Mouse (Mus musculus) C2C12 (cell line): ENCODE measurements around the gene Rac2.

Experiments
- CEBPB ChIP-seq: IDR thresholded peaks from one replicate; pipeline ENCODE4 v1.6.1; 2011; ENCODE audit warnings: low read depth, mild to moderate bottlenecking, control low read depth, moderate library complexity
- CTCF ChIP-seq: IDR thresholded peaks from one replicate; pipeline ENCODE4 v1.5.1; 2011; ENCODE audit not compliant: control insufficient read depth, insufficient read depth, insufficient read length
- FOSL1 ChIP-seq: IDR thresholded peaks from one replicate; pipeline ENCODE4 v1.8.0; 2011; ENCODE audit warnings: mild to moderate bottlenecking, low read length; ENCODE audit not compliant: poor library complexity, insufficient read depth, severe bottlenecking
- MAX ChIP-seq: IDR thresholded peaks from one replicate; pipeline ENCODE4 v1.6.1; 2011; ENCODE audit warnings: mild to moderate bottlenecking, control low read depth
- MYOD1 ChIP-seq: IDR thresholded peaks from one replicate; pipeline ENCODE4 v1.6.1; 2011; ENCODE audit warnings: low read depth; ENCODE audit not compliant: control insufficient read depth, insufficient read length
- MYOG ChIP-seq: IDR thresholded peaks from one replicate; pipeline ENCODE4 v1.6.1; 2011; ENCODE audit not compliant: control insufficient read depth, insufficient read length; ENCODE audit errors: extremely low read depth
- USF1 ChIP-seq: IDR thresholded peaks from one replicate; pipeline ENCODE4 v1.6.1; 2011; ENCODE audit warnings: low read depth, mild to moderate bottlenecking, control low read depth, moderate library complexity

DNA sequence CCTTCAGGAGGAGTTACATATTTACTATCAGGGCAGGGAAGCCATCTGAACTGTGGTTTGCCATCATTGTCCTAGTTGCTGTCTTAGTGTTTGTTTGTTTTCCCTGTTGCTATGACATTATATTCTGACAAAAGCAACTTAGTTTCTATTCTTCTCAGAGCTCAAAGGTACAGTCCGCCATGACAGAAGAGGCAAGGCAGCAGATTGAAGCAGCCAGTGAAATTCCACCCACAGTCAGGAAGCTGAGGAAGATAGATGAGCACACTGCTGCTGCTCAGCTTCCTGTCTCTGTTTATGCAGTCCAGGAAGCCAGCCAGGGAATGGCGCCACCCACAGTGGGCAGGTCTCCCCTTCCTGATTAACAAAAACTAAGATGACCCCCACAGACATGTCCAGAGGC lies 22.2 kb upstream of the Rac2 start:
- TF ChIP-seq CTCF = no peak
- no peak for TF ChIP-seq MAX
- no peak for TF ChIP-seq MYOG
- TF ChIP-seq USF1 = no peak
- no peak for TF ChIP-seq MYOD1
- TF ChIP-seq CEBPB = no peak
- TF ChIP-seq FOSL1 = no peak
